Mouse (Mus musculus) hindbrain, embryonic 16.5 days (tissue): Measurements from ENCODE around the gene Ptpro. TPM values are rescaled to one million over a fixed set of nuclear protein-coding genes. Genes with fewer than 3 reads are reported as not detected.

Experiments used
- polyA plus RNA-seq: library from polyadenylated mRNA; unstranded; fragments of >200 nt; fragmentation: Nextera tagmentation; extraction: Ambion mirVana; gene quantifications from 2 replicates; pipeline ENCODE4 v1.2.1, GENCODE M21; 2015

Gene Ptpro
- polyA plus RNA-seq, 1 experiment from 2014 or later, result 39.2 TPM

Other genes with a start within 250 kb of the Ptpro start
- gene Rerg, start 81.8 kb upstream of the Ptpro start, polyA plus RNA-seq, result 7.9 and 9.0 TPM in 2 replicates